Comparison of ENCODE assay signal across 42 mouse cellular contexts in the genomic region with DNA sequence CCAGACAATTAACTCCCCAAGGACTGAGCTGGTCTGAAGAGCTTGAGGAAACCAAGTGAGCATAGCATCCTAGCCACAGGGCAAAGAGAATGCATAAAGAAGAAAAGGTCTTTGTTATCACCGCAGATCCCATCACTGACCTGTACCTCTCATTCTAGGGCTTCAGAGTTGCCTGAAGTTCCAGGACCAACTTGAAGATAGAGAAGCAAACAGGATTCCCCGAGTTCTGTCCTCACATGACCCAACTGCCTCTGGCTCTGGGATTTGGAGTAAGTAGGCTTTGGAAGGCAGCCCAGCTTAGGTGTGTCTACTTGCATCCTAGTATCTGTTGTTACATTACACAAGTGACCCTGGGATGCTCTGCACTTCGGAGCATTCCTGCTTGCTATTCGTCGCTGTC. TPM values are rescaled to one million over a fixed set of nuclear protein-coding genes. Genes with fewer than 3 reads are reported as not detected.
"Had no signal": no experiment of that assay in that cellular context is flagged by ENCODE, and none has a peak within 500 bp of the region (broad histone marks: within the 10 kb centered on the region; RNA-seq: fewer than 3 reads in every experiment).

No protein-coding gene starts in this region.

RNA-seq across cellular contexts. Expression of a gene that starts 3.2 kb away (rescaled TPM):
- total RNA-seq: heart, postnatal 25 days; heart, postnatal 4 days; hindbrain, postnatal 0 days; layer of hippocampus, adult 18-20 months; layer of hippocampus, postnatal 10 days; layer of hippocampus, postnatal 14 days; layer of hippocampus, postnatal 25 days; layer of hippocampus, postnatal 36 days; left cerebral cortex, adult 2 months had no signal
- polyA plus RNA-seq: heart, embryonic 10.5 days; heart, embryonic 11.5 days; heart, embryonic 12.5 days; heart, embryonic 13.5 days; heart, embryonic 14.5 days; heart, embryonic 15.5 days; heart, embryonic 16.5 days; heart, postnatal 0 days; hindbrain, embryonic 10.5 days; hindbrain, embryonic 11.5 days; hindbrain, embryonic 12.5 days; hindbrain, embryonic 13.5 days; hindbrain, embryonic 14.5 days; hindbrain, embryonic 15.5 days; hindbrain, embryonic 16.5 days; hindbrain, postnatal 0 days; intestine, embryonic 14.5 days; intestine, embryonic 15.5 days; intestine, embryonic 16.5 days; intestine, postnatal 0 days; kidney, adult 2 months; kidney, embryonic 14.5 days; kidney, embryonic 15.5 days; kidney, embryonic 16.5 days; kidney, postnatal 0 days had no signal

RNA-seq across cellular contexts. Expression of a gene that starts 12.9 kb away (rescaled TPM):
- total RNA-seq: heart, postnatal 10 days; heart, postnatal 14 days; heart, postnatal 25 days; heart, postnatal 36 days; heart, postnatal 4 days; hematopoietic stem cell, adult 5-6 weeks; hindbrain, postnatal 0 days; layer of hippocampus, adult 18-20 months; layer of hippocampus, adult 2 months; layer of hippocampus, adult 8-10 months; layer of hippocampus, postnatal 10 days; layer of hippocampus, postnatal 14 days; layer of hippocampus, postnatal 25 days; layer of hippocampus, postnatal 36 days; left cerebral cortex, adult 18-20 months; left cerebral cortex, adult 2 months had no signal
- polyA plus RNA-seq: heart, embryonic 10.5 days; heart, embryonic 11.5 days; heart, embryonic 12.5 days; heart, embryonic 13.5 days; heart, embryonic 14.5 days; heart, embryonic 15.5 days; heart, embryonic 16.5 days; heart, postnatal 0 days; hindbrain, embryonic 10.5 days; hindbrain, embryonic 11.5 days; hindbrain, embryonic 12.5 days; hindbrain, embryonic 13.5 days; hindbrain, embryonic 14.5 days; hindbrain, embryonic 15.5 days; hindbrain, embryonic 16.5 days; hindbrain, postnatal 0 days; inflammation-experienced regulatory T-cells, adult 6 months; intestine, embryonic 14.5 days; intestine, embryonic 15.5 days; intestine, embryonic 16.5 days; intestine, postnatal 0 days; kidney, adult 2 months; kidney, embryonic 14.5 days; kidney, embryonic 15.5 days; kidney, embryonic 16.5 days; kidney, postnatal 0 days; large intestine, adult 2 months had no signal
